Mouse (Mus musculus): ENCODE data around the gene Cdcp1.

DNA sequence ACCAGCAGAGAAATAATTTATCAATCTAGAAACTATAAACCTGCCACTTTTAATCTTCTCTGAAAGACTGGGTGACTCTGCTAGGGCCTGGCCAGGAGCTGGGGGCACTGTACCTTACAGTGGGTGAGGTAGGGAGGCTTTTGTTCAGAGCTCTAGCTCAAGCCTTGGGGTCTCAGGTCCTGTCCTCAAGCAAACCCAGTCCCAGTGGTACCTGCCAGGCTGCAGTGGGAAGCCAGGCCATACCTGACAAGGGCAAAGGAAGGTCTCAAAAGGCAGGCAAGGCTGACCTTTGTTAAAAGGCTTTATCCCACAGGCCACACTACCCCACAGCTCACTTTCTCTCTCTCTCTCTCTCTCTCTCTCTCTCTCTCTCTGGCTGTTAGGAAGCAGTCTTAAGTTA lies 12.8 kb upstream of the Cdcp1 start:
- TF ChIP-seq POLR2A (IDR thresholded peaks at IDR 0.05; ENCODE audit: control insufficient read depth, low read depth, low read length) = no peak
- TF ChIP-seq CTCF (IDR thresholded peaks at IDR 0.05; ENCODE audit: control insufficient read depth, insufficient read depth, insufficient replicate concordance, low read depth, low read length) = no peak

Measured in testis, adult 2 months (tissue).